Mouse (Mus musculus): ENCODE results near the gene Gpr21. TPM values are rescaled to one million over a fixed set of nuclear protein-coding genes. Genes with fewer than 3 reads are reported as not detected.

The Gpr21 gene
- total RNA-seq (2023), result 3.2 to 4.2 TPM (median 3.6 TPM) in 4 replicates

GRCm38 (mm10) chr2:37516030-37516710 lies at the start of gene Gpr21:
TSS of gene Gpr21 (plus strand) at chr2:37516332.

Other genes with a start within 250 kb of the Gpr21 start
- gene Olfr368, start 189.8 kb upstream of the Gpr21 start, total RNA-seq (2023), result not detected in 4 replicates
- 27.3 to 37.4 TPM (median 34.6 TPM) in 4 replicates for gene Pdcl, start 157.0 kb upstream of the Gpr21 start, total RNA-seq (2023)
- gene Rc3h2, start 93.4 kb upstream of the Gpr21 start, total RNA-seq (2023), result 53.9 to 72.5 TPM (median 60.4 TPM) in 4 replicates
- gene Zbtb26, start 73.2 kb upstream of the Gpr21 start, total RNA-seq (2023), result 3.8 to 5.1 TPM (median 3.9 TPM) in 4 replicates
- gene Zbtb6, start 73.2 kb upstream of the Gpr21 start, total RNA-seq (2023), result 17.0 to 20.2 TPM (median 17.8 TPM) in 4 replicates
- 45.3 to 48.3 TPM (median 46.2 TPM) in 4 replicates for gene Rabgap1, start 73.1 kb upstream of the Gpr21 start, total RNA-seq (2023)
- 156 to 172 TPM (median 168 TPM) in 4 replicates for gene Strbp, start 187.5 kb downstream of the Gpr21 start, total RNA-seq (2023)